Mouse (Mus musculus) embryonic facial prominence, embryonic 11.5 days (tissue): ENCODE data around the gene Cntln. TPM values are rescaled to one million over a fixed set of nuclear protein-coding genes. Genes with fewer than 3 reads are reported as not detected.

Source experiments
- ATAC-seq: fragments of 200-750 bp; cut with Nextera tagmentation; replicated peaks from 2 replicates; pipeline ENCODE4 v1.8.0; 2017; ENCODE audit warnings: low read depth; ENCODE audit not compliant: insufficient number of reproducible peaks, low FRiP score, low TSS enrichment
- DNase-seq: peaks from one replicate; pipeline ENCODE4 v3.0.0-alpha.2; 2015; ENCODE audit warnings: low spot score
- H3K27ac ChIP-seq: fragments of 300-500 bp; sonication (generic); replicated peaks from 2 replicates; pipeline ENCODE4 v1.5.1; 2014; ENCODE audit warnings: mild to moderate bottlenecking, low read depth, low read length, control low read depth
- H3K27me3 ChIP-seq: fragments of 300-500 bp; sonication (generic); 2 replicates; pipeline ENCODE4 v1.6.1; 2014; ENCODE audit warnings: mild to moderate bottlenecking, low read length, moderate library complexity, mixed read lengths; ENCODE audit not compliant: control insufficient read depth, insufficient read depth
- H3K36me3 ChIP-seq: fragments of 300-500 bp; sonication (generic); replicated peaks from 2 replicates; pipeline ENCODE4 v1.6.1; 2014; ENCODE audit warnings: low read depth, mild to moderate bottlenecking, low read length, moderate library complexity, mixed read lengths; ENCODE audit not compliant: control insufficient read depth, insufficient read depth
- H3K4me1 ChIP-seq: fragments of 300-500 bp; sonication (generic); 2 replicates; pipeline ENCODE4 v1.6.1; 2014; ENCODE audit warnings: low read length, mixed read lengths; ENCODE audit not compliant: control insufficient read depth, insufficient read depth
- H3K4me2 ChIP-seq: fragments of 300-500 bp; sonication (generic); 2 replicates; pipeline ENCODE4 v1.6.1; 2014; ENCODE audit warnings: low read depth, mild to moderate bottlenecking, control low read depth, low read length, moderate library complexity
- H3K4me3 ChIP-seq: fragments of 300-500 bp; sonication (generic); 2 replicates; pipeline ENCODE4 v1.5.1; 2014; ENCODE audit warnings: low read depth, low read length, control low read depth
- H3K9ac ChIP-seq: fragments of 300-500 bp; sonication (generic); replicated peaks from 2 replicates; pipeline ENCODE4 v1.6.1; 2014; ENCODE audit warnings: mild to moderate bottlenecking, control low read depth, low read length
- H3K9me3 ChIP-seq: fragments of 300-500 bp; sonication (generic); replicated peaks from 2 replicates; pipeline ENCODE4 v1.6.1; 2016; ENCODE audit warnings: mild to moderate bottlenecking, low read length, inconsistent platforms, mixed read lengths; ENCODE audit not compliant: control insufficient read depth
- WGBS: fragments of 180-500 bp; shearing (Covaris S2); extraction: QIAGEN DNeasy Blood & Tissue Kit; methylation state at CpG from one replicate; pipeline ENCODE4 v1.1.7; 2014; 5-methylcytosine and 5-hydroxymethylcytosine counted together
- polyA plus RNA-seq: library from polyadenylated mRNA; unstranded; fragments of >200 nt; fragmentation: Nextera tagmentation; extraction: Ambion mirVana; gene quantifications from 2 replicates; pipeline ENCODE4 v1.2.1, GENCODE M21; 2014

The Cntln gene
- polyA plus RNA-seq, 1 experiment from 2014 or later, result 13.7 TPM

DNA sequence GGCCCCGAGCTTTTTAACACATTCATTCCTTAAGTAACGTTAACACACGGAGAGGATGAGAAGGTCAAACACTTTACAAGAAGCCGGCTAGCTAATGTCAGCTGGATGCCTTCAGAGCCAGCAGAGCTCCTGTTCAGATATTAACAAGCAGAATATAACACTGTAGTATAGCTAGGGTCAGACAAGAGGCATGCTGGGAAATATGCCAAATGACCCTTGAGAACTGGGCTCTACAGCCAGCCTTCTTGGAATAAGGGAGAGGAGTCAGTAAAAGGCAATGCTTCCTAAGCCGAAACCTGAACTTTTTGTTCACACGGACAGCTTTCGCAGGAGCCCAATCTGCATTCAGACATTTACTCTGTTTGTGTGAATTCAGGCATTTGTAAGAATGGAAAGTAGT, 267.8 kb downstream of the Cntln start:
- no peak overlapping the region for H3K4me3 ChIP-seq
- H3K27me3 ChIP-seq, result no peaks in the 10 kb centered on the region
- DNase-seq (no peak), ATAC-seq (no peak)
- H3K9ac ChIP-seq, result no peak overlapping the region
- no peaks in the 10 kb centered on the region for H3K36me3 ChIP-seq
- no peak overlapping the region for H3K4me2 ChIP-seq
- no peaks in the 10 kb centered on the region for H3K9me3 ChIP-seq
- no peak overlapping the region for H3K27ac ChIP-seq
- 91% methylated on average over 7 of the region's 7 CpGs for WGBS
- H3K4me1 ChIP-seq, result no peaks in the 10 kb centered on the region

DNA sequence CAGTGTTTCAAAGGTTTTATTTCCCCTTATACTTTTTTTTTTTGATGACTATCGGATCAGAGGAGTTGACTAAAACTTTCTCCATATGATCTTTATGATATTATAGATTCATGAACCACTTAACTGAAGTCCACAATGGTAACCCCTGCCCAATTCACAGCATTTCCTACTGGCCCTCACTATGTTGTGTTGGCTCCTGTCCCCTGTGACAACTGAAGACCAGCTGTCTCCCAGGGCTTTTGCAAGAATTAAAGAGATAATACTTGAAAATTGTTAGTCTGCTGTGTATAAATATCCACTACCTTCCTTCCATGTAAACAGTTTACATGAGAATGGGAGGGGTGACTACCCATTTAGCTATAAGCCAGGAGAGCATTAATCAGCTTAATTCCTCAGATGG, 270.3 kb downstream of the Cntln start:
- no peak for ATAC-seq

DNA sequence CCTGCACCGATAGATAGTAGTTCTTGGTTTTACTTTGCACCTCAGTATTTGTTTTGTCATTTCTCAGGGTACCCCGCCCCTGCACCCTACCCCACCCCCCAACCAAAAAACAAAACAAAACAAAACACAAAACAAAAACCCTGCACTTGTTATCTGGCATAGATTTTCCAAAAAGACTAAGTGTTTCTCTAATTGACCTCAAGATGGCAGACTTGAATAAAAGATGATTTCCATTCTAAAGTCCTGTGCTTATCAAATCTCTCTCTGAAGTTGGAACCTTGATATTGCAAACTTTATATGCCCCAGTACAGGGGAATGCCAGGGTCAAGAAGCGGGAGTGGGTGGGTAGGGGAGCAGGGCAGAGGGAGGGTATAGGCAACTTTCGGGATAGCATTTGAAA, 277.0 kb downstream of the Cntln start:
- peak; percentile 9 for DNase-seq
- Histone ChIP-seq H3K27ac (no peak overlapping the region), H3K36me3 (no peaks in the 10 kb centered on the region), H3K4me2 (no peak overlapping the region), H3K27me3 (no peaks in the 10 kb centered on the region; the same call in 1 of the 2 replicates), H3K9ac (no peak overlapping the region), H3K4me3 (no peak overlapping the region), H3K4me1 (no peaks in the 10 kb centered on the region), H3K9me3 (no peaks in the 10 kb centered on the region)
- no peak for ATAC-seq
- WGBS, result 70% methylated on average over 4 of the region's 4 CpGs

More for the DNA sequence above, 270.3 kb downstream of the Cntln start:
- Histone ChIP-seq H3K4me2 (no peak overlapping the region), H3K36me3 (no peaks in the 10 kb centered on the region), H3K4me3 (no peak overlapping the region), H3K9me3 (no peaks in the 10 kb centered on the region), H3K4me1 (no peaks in the 10 kb centered on the region), H3K27me3 (no peaks in the 10 kb centered on the region), H3K9ac (no peak overlapping the region), H3K27ac (no peak overlapping the region)
- no peak for DNase-seq
- 88% methylated on average over 1 of the region's 1 CpGs for WGBS

DNA sequence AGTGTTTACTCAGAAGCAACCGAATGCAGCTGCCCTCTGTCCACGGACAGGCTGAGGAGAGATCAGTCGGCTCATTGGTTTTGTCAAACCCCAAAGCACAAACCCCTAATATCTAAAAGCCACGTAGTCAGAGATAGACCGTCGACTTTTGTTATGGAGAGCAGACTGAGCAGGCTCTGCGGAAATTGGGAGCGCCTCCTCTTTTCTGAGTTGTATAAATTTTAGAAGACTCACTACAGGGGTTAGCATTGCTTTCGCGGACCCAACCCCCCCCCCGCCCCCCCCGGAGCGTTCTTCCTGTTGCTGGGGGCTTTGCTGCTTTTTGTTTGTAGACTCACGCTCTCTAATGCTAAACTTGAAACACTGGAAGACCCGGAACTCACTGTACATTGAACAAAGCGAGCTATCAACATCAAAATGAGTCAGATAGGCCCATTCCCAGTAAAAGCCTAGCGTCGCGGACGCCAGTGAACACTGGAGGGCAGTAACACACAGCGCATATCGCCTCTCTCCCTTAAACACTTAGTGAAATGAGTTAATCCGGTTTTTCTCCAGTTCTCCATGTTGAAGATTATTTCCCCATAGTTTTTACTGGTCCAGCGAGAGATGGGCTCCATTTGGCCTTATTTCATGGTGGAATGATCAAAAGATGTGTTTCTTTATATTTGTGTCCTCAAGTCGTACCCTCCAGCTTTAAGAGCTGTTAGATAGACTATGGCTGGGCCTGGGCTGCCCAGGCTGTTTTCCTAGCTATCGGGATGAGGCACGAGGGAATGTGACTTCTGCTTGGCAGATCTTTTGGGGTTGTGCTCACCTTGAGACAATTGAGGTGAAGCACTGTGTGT, 278.6 kb downstream of the Cntln start:
- Histone ChIP-seq H3K27me3 (no peaks in the 10 kb centered on the region; the same call in 1 of the 2 replicates), H3K9me3 (no peaks in the 10 kb centered on the region), H3K36me3 (no peaks in the 10 kb centered on the region), H3K27ac (no peak overlapping the region), H3K9ac (no peak overlapping the region), H3K4me3 (no peak overlapping the region), H3K4me2 (no peak overlapping the region), H3K4me1 (no peaks in the 10 kb centered on the region)
- DNase-seq (peak; percentile 84), ATAC-seq (no peak; the same call in 1 of the 2 replicates)
- WGBS, result 29% methylated on average over 27 of the region's 27 CpGs

DNA sequence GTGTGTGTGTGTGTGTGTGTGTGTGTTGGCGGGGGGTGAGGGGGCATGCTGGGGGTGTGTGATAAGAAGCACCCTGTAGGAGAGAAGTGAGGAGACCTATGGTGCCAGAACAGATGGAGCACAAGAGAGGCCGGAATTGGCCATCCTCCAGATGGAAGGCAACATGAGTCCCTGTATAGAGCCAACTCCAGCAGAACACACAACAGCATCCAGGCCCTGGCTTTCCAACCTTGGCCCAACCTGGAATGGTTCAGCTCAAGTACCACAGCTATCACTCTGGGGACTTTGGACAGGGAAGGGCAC, 279.2 kb downstream of the Cntln start:
- Histone ChIP-seq H3K4me3 (no peak overlapping the region), H3K4me2 (no peak overlapping the region), H3K36me3 (no peaks in the 10 kb centered on the region), H3K9me3 (no peaks in the 10 kb centered on the region), H3K9ac (no peak overlapping the region), H3K27ac (no peak overlapping the region), H3K4me1 (no peaks in the 10 kb centered on the region), H3K27me3 (no peaks in the 10 kb centered on the region; the same call in 1 of the 2 replicates)
- no peak for DNase-seq
- ATAC-seq, result no peak
- 80% methylated on average over 2 of the region's 2 CpGs for WGBS

DNA sequence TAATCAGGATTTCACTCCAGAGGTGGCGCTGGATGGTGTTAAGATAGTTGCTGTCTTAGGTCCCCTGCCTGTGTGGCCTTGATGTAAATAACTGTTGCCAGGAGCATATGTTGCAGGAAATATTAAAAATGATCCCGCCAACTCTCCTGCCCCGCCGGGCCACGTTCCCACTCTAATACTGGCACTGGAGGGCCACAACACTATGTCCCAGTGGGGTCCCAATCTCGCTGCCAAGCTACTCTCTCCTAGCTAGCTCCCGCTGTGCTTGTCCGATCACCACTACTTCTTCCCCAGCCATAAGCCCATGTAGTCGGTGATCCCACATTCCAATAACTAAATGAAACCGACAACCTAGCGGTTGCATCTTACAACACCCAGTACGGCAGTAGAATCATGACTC, 283.9 kb downstream of the Cntln start:
- ATAC-seq (no peak), DNase-seq (no peak)
- Histone ChIP-seq H3K27me3 (no peaks in the 10 kb centered on the region; the same call in 1 of the 2 replicates), H3K4me1 (no peaks in the 10 kb centered on the region), H3K4me2 (no peak overlapping the region), H3K27ac (no peak overlapping the region), H3K36me3 (no peaks in the 10 kb centered on the region), H3K4me3 (no peak overlapping the region), H3K9ac (no peak overlapping the region), H3K9me3 (no peaks in the 10 kb centered on the region)
- 91% methylated on average over 12 of the region's 12 CpGs for WGBS

DNA sequence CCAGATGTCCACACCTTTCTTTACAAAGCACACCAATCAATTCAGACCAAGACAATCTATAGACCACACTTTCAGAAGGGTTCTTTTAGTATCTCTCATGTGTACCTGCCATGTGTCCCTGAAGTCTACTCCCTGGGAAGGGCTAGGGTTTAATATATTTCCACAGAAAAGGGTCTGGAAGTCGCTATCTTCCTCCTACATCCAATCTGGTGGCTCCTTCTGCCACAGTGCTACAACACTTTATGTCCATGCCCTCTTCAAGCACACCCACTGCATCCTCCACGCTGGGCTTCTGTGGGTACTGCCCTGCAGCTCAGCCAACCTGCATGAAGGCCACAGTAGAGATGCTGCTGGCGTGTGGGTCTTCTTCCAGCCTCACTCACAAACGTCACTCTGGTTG, 291.4 kb downstream of the Cntln start:
- H3K4me3 ChIP-seq, result no peak overlapping the region
- H3K9ac ChIP-seq, result no peak overlapping the region
- no peaks in the 10 kb centered on the region for H3K27me3 ChIP-seq
- ATAC-seq (no peak), DNase-seq (no peak)
- no peaks in the 10 kb centered on the region for H3K36me3 ChIP-seq
- H3K4me1 ChIP-seq, result no peaks in the 10 kb centered on the region
- 82% methylated on average over 4 of the region's 4 CpGs for WGBS
- no peaks in the 10 kb centered on the region for H3K9me3 ChIP-seq
- no peak overlapping the region for H3K4me2 ChIP-seq
- no peak overlapping the region for H3K27ac ChIP-seq

DNA sequence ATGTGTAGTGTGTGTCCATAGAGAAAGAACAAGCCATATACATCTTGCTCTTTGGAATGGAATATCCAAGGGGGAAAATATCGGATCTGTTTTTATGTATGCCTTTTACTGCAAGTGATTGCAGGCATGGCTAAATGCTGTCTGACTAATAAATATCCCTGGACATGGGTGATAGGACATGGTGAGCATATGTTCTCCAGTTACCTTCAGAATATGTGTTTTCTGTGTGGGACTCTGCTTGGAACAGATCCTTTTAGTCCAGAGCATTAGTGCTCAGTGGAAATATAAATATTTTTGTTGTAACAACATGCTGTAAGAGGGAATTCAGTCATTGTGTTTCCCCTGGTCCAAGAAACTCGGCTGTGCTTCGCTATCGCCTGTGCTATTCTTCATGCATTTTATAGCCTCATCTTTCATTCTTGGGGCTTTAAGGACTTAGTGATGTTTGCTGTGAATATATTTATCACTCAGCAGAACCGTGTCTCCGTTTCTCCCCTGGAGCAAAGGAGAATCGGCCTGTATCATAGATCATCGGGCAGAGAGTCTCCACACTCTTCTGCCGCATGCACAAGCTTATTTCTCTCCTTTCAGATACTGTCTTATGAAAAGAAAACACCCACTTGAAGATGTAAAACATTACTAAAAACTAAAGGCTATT, 294.4 kb downstream of the Cntln start:
- Histone ChIP-seq H3K36me3 (no peaks in the 10 kb centered on the region), H3K4me2 (no peak overlapping the region), H3K27ac (no peak overlapping the region), H3K9me3 (no peaks in the 10 kb centered on the region), H3K27me3 (no peaks in the 10 kb centered on the region), H3K9ac (no peak overlapping the region), H3K4me1 (no peaks in the 10 kb centered on the region), H3K4me3 (no peak overlapping the region)
- WGBS, result 88% methylated on average over 9 of the region's 9 CpGs
- no peak for DNase-seq
- no peak for ATAC-seq
